7 mouse cellular contexts compared by ENCODE assay signal in the genomic region with DNA sequence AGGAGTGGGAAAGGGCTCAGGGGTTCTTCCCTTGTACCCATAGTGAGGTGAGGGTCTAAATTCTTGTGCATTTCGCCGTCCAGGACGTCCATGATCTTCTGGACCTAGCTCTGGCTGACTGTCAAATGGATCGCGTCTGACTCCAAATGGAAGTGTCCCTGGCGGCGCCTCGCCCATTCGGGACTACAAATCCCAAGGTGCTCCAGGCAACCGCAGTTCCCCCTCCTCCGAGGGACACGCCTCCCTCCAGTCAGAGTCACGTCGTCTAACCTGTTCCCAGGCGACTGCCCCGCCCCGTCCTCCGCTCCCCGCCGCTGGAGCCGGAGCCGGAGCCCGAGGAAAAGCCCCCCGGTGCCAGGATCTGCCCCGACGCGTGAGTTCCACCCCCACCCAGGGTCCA. TPM values are rescaled to one million over a fixed set of nuclear protein-coding genes. Genes with fewer than 3 reads are reported as not detected.
DNase-seq lines count a peak whose midpoint lies in the region; ATAC-seq lines count a peak whose summit lies in the region.

No protein-coding gene starts in this region.

- peak overlapping the region; percentile 55 for H3K9ac ChIP-seq in midbrain, embryonic 11.5 days (ENCODE audit: low read length)

- peak overlapping the region; percentile 83 for H3K4me2 ChIP-seq in midbrain, embryonic 11.5 days

- H3K4me1 ChIP-seq in embryonic facial prominence, embryonic 10.5 days = peaks cover 65% of the 10 kb centered on the region
- H3K4me1 ChIP-seq in midbrain, embryonic 11.5 days (ENCODE audit: control insufficient read depth, insufficient read depth, low read length) = peaks cover 27% of the 10 kb centered on the region

- ATAC-seq in granulocyte monocyte progenitor cell, adult 5-6 weeks (replicated peaks; ENCODE audit: poor library complexity, severe bottlenecking) = peak; percentile 67
- ATAC-seq in midbrain, embryonic 11.5 days (ENCODE audit: low FRiP score) = peak; percentile 67

- WGBS in embryonic facial prominence, embryonic 10.5 days = under 1% methylated on average over 27 of the region's 27 CpGs
- under 1% methylated on average over 27 of the region's 27 CpGs for WGBS in midbrain, embryonic 11.5 days

- H3K9me3 ChIP-seq in embryonic facial prominence, embryonic 10.5 days = no peaks in the 10 kb centered on the region
- no peaks in the 10 kb centered on the region for H3K9me3 ChIP-seq in midbrain, embryonic 11.5 days (ENCODE audit: control insufficient read depth, low read length)

- peaks cover 22% of the 10 kb centered on the region for H3K36me3 ChIP-seq in embryonic facial prominence, embryonic 10.5 days (replicated peaks)
- peaks cover 5% of the 10 kb centered on the region; the same call in 1 of the 2 replicates for H3K36me3 ChIP-seq in midbrain, embryonic 11.5 days (ENCODE audit: control insufficient read depth, insufficient read depth, low read length)

- H3K27me3 ChIP-seq in embryonic facial prominence, embryonic 10.5 days (replicated peaks; ENCODE audit: low read depth, poor library complexity, severe bottlenecking) = peaks cover 28% of the 10 kb centered on the region
- no peaks in the 10 kb centered on the region for H3K27me3 ChIP-seq in midbrain, embryonic 11.5 days (ENCODE audit: control insufficient read depth, insufficient read depth, low read length)

- peak overlapping the region; percentile 65 for H3K27ac ChIP-seq in embryonic facial prominence, embryonic 10.5 days (replicated peaks)
- H3K27ac ChIP-seq in midbrain, embryonic 11.5 days (ENCODE audit: low read depth, low read length) = no peak overlapping the region

- peak; percentile 88 for DNase-seq in adrenal gland, postnatal 25 days
- DNase-seq in embryonic facial prominence, embryonic 10.5 days (ENCODE audit: low spot score) = peak; percentile 91
- peak; percentile 96 for DNase-seq in kidney, adult 11 months
- DNase-seq in left cerebral cortex, postnatal 4 days = peak; percentile 86
- DNase-seq in midbrain, embryonic 11.5 days (ENCODE audit: low spot score, missing footprints) = peak; percentile 97
- peak; percentile 61 for DNase-seq in spleen, adult 12 weeks (ENCODE audit: low spot score)

- peak overlapping the region; percentile 92 for H3K4me3 ChIP-seq in embryonic facial prominence, embryonic 10.5 days
- H3K4me3 ChIP-seq in midbrain, embryonic 11.5 days (ENCODE audit: low read depth, low read length) = peak overlapping the region; percentile 70

- intact Hi-C loops in left cerebral cortex, postnatal 4 days (cut with DNase I) = no loop called here

RNA-seq across cellular contexts. Expression of a gene that starts 1.4 kb away (rescaled TPM):
- 6.7 and 9.3 TPM in 2 replicates for total RNA-seq in adrenal gland, postnatal 25 days (2021)
- 6.9 and 7.1 TPM in 2 replicates for polyA plus RNA-seq in embryonic facial prominence, embryonic 10.5 days (2016; fragmentation: Nextera tagmentation; extraction: Ambion mirVana)
- total RNA-seq in granulocyte monocyte progenitor cell, adult 5-6 weeks (2014; fragmentation: Nextera tagmentation) = 1.8 and 1.9 TPM in 2 replicates
- total RNA-seq in granulocyte monocyte progenitor cell, adult 5-6 weeks (2017) = 0.26 and 0.57 TPM in 2 replicates
- 1 to 10 TPM; 6.0 to 6.4 TPM for total RNA-seq in left cerebral cortex, postnatal 4 days (2021)
- 3.0 and 3.2 TPM in 2 replicates for polyA plus RNA-seq in midbrain, embryonic 11.5 days (2014; fragmentation: Nextera tagmentation; extraction: Ambion mirVana)

RNA-seq across cellular contexts. Expression of a gene that starts 1.7 kb away (rescaled TPM):
- total RNA-seq in adrenal gland, postnatal 25 days (2021) = 13.4 and 13.5 TPM in 2 replicates
- polyA plus RNA-seq in embryonic facial prominence, embryonic 10.5 days (2016; fragmentation: Nextera tagmentation; extraction: Ambion mirVana) = 26.8 and 28.9 TPM in 2 replicates
- total RNA-seq in granulocyte monocyte progenitor cell, adult 5-6 weeks (2014; fragmentation: Nextera tagmentation) = 20.3 and 26.1 TPM in 2 replicates
- 23.2 and 39.9 TPM in 2 replicates for total RNA-seq in granulocyte monocyte progenitor cell, adult 5-6 weeks (2017)
- total RNA-seq in left cerebral cortex, postnatal 4 days (2021) = 10 to 100 TPM; 15.9 to 18.7 TPM
- 15.1 and 15.4 TPM in 2 replicates for polyA plus RNA-seq in midbrain, embryonic 11.5 days (2014; fragmentation: Nextera tagmentation; extraction: Ambion mirVana)

RNA-seq across cellular contexts. Expression of a gene that starts 16.4 kb away (rescaled TPM):
- total RNA-seq in adrenal gland, postnatal 25 days (2021) = 44.5 and 45.8 TPM in 2 replicates
- polyA plus RNA-seq in embryonic facial prominence, embryonic 10.5 days (2016; fragmentation: Nextera tagmentation; extraction: Ambion mirVana) = 102 and 107 TPM in 2 replicates
- total RNA-seq in granulocyte monocyte progenitor cell, adult 5-6 weeks (2014; fragmentation: Nextera tagmentation) = 12.4 and 42.8 TPM in 2 replicates
- 29.4 and 34.9 TPM in 2 replicates for total RNA-seq in granulocyte monocyte progenitor cell, adult 5-6 weeks (2017)
- 10 to 100 TPM; 60.1 to 70.9 TPM for total RNA-seq in left cerebral cortex, postnatal 4 days (2021)
- polyA plus RNA-seq in midbrain, embryonic 11.5 days (2014; fragmentation: Nextera tagmentation; extraction: Ambion mirVana) = 111 and 118 TPM in 2 replicates

RNA-seq across cellular contexts. Expression of a gene that starts 20.9 kb away (rescaled TPM):
- 34.8 and 42.9 TPM in 2 replicates for total RNA-seq in adrenal gland, postnatal 25 days (2021)
- 28.1 and 28.8 TPM in 2 replicates for polyA plus RNA-seq in embryonic facial prominence, embryonic 10.5 days (2016; fragmentation: Nextera tagmentation; extraction: Ambion mirVana)
- total RNA-seq in granulocyte monocyte progenitor cell, adult 5-6 weeks (2014; fragmentation: Nextera tagmentation) = 10.7 and 26.9 TPM in 2 replicates
- 29.8 and 31.9 TPM in 2 replicates for total RNA-seq in granulocyte monocyte progenitor cell, adult 5-6 weeks (2017)
- total RNA-seq in left cerebral cortex, postnatal 4 days (2021) = 10 to 100 TPM; 46.1 to 62.8 TPM
- 10.3 and 10.9 TPM in 2 replicates for polyA plus RNA-seq in midbrain, embryonic 11.5 days (2014; fragmentation: Nextera tagmentation; extraction: Ambion mirVana)

RNA-seq across cellular contexts. Expression of a gene that starts 43.0 kb away (rescaled TPM):
- total RNA-seq in adrenal gland, postnatal 25 days (2021) = 1.9 and 2.9 TPM in 2 replicates
- polyA plus RNA-seq in embryonic facial prominence, embryonic 10.5 days (2016; fragmentation: Nextera tagmentation; extraction: Ambion mirVana) = 7.9 and 8.8 TPM in 2 replicates
- not detected in 2 replicates for total RNA-seq in granulocyte monocyte progenitor cell, adult 5-6 weeks (2014; fragmentation: Nextera tagmentation)
- not detected in 2 replicates for total RNA-seq in granulocyte monocyte progenitor cell, adult 5-6 weeks (2017)
- total RNA-seq in left cerebral cortex, postnatal 4 days (2021) = 1 to 10 TPM; 1.2 to 1.3 TPM
- 0.37 and 1.4 TPM in 2 replicates for polyA plus RNA-seq in midbrain, embryonic 11.5 days (2014; fragmentation: Nextera tagmentation; extraction: Ambion mirVana)
